Mouse (Mus musculus): ENCODE measurements at regions not wholly inside any gene's neighbourhood (a gene's known extent, or its start where the extent isn't known, plus 50 kb on each side); places are given as distances from the start of the nearest gene placed in this dataset.

DNA sequence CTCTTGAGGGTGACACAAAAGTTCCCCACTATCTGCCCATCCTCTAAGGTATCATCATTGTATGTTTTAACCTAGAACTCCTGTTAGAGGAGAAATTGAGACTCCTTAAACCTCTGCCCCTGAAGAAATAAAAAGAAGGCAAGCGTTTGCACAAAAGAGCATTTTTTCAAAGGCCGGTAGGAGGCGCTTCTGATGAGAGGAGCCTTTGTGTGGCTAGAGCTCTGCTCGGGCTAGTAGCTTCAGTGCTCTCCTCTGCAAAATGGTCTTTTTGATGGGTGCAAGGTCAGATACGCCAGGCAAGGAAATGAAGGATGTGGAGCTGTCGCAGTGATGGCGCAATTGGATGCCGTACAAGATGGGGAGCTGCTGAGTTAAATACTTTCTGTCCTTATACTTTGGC is 649.0 kb downstream of the Dhx35 start:
- TF ChIP-seq CTCF (IDR thresholded peaks at IDR 0.05; ENCODE audit: low read depth, low read length) (no peak), POLR2A (IDR thresholded peaks at IDR 0.05; ENCODE audit: extremely low read depth, insufficient read depth, low read length) (no peak)
